Mouse (Mus musculus): ENCODE data around the gene Gpr84.

- no peak for TF ChIP-seq CTCF (IDR thresholded peaks at IDR 0.05; ENCODE audit: extremely low read depth, insufficient read depth, low read length)
- no peak for TF ChIP-seq POLR2A (IDR thresholded peaks at IDR 0.05; ENCODE audit: extremely low read depth, insufficient read depth, low read length)
Observed at GRCm38 (mm10) chr15:103302341-103303021, 7.9 kb downstream of the Gpr84 start.
